Mouse (Mus musculus): ENCODE measurements around the gene Myh3. TPM values are rescaled to one million over a fixed set of nuclear protein-coding genes. Genes with fewer than 3 reads are reported as not detected.

The Myh3 gene
- polyA plus RNA-seq (2015; fragmentation: Nextera tagmentation; extraction: Ambion mirVana): 0.15 and 0.22 TPM in 2 replicates

DNA sequence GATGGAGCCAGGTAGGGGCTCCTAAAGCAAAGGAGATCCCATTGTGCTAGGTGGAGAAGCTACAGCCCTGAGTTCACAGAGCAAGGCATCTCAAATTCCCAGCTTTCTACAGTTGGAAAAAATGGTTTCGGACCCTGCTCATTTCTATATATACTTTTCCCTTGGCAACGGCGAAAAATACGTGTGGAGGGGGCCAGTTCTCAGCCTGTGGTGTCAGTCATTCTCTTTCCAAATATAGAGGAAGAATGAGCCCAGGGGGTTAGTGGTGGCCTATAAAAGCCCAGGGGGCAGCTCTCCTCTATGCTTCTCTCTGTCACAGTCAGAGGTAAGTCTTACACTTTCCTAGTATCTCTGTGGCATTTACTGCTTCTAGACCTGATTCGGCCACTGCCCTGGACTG is at the start of gene Myh3:
Myh3 (plus strand) TSS at position 301 of the 400 bp plus-strand sequence.
- Histone ChIP-seq H3K4me2 (no peak within 1 kb of the TSS), H3K4me1 (no peaks in the 10 kb centered on the region)
- whole genome bisulfite sequencing: 89% methylated on average over 5 of the region's 5 CpGs

DNA sequence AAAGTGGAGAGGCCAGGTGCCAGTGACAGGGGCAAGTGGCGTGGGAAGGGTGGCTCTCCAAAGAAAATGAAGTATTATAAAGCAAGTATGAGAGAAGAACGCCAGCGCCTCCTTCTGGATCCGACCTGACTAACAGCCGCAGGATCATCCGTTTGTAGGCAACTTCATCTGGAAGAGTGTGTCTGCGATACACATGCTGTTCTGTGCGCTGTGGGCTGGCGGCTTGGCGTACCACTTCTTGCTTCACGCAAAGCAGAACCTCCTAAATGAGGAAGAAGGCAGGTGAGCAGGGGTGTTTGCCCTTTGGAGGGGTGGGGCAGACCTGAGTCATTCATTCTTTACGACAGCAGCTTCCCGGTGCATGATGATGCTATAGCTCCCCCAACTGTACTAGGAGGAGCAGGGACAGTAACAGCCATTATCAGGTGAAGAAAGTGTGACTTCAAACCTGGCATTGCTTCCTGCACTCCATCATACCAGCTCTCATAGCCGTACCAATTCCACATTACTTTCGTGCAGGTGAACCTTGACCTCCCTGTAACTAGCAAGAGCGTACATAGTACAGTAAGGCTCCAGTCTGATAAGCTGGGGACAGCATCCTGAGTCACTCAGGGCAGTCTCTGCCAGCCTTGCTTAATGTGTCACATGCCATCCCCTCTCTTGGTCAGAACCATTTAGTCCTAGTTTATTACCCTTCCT is 47.0 kb upstream of the Myh3 start:
- no peak overlapping the region for H3K9ac ChIP-seq
- no peak overlapping the region for H3K4me2 ChIP-seq
- no peaks in the 10 kb centered on the region for H3K4me1 ChIP-seq
- 64% methylated on average over 16 of the region's 16 CpGs for WGBS
- H3K9me3 ChIP-seq: no peaks in the 10 kb centered on the region
- no peaks in the 10 kb centered on the region for H3K36me3 ChIP-seq (replicated peaks)
- no peak for ATAC-seq (replicated peaks)
- H3K27ac ChIP-seq: no peak overlapping the region
- H3K4me3 ChIP-seq: no peak overlapping the region
- H3K27me3 ChIP-seq (replicated peaks): no peaks in the 10 kb centered on the region

More for the DNA sequence above, at the start of gene Myh3:
- Histone ChIP-seq H3K9ac (no peak within 1 kb of the TSS), H3K27ac (no peak within 1 kb of the TSS), H3K36me3 (replicated peaks) (no peaks in the 10 kb centered on the region), H3K9me3 (no peaks in the 10 kb centered on the region), H3K4me3 (no peak within 1 kb of the TSS), H3K27me3 (replicated peaks) (no peaks in the 10 kb centered on the region)
- no peak for ATAC-seq (replicated peaks)

DNA sequence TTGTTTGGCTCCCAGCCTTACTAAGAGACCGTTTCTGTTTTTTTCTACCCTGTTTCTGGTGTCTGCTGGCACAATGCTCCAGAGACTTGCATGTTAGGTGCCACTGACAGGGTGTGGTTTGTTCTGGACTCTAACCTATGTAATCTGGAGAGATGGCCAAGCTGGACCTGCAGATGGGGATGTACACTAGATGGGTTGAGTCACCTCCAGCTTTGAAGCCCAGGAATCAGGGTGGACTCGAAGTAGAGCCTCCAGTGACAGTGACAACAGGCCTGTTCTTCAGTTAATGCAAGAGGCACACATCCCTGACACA is 46.5 kb upstream of the Myh3 start:
- WGBS: 79% methylated on average over 2 of the region's 2 CpGs
- Histone ChIP-seq H3K9me3 (no peaks in the 10 kb centered on the region), H3K27me3 (replicated peaks) (no peaks in the 10 kb centered on the region), H3K4me3 (no peak overlapping the region), H3K27ac (no peak overlapping the region), H3K4me1 (no peaks in the 10 kb centered on the region), H3K9ac (no peak overlapping the region), H3K36me3 (replicated peaks) (no peaks in the 10 kb centered on the region), H3K4me2 (no peak overlapping the region)
- no peak for ATAC-seq (replicated peaks)

DNA sequence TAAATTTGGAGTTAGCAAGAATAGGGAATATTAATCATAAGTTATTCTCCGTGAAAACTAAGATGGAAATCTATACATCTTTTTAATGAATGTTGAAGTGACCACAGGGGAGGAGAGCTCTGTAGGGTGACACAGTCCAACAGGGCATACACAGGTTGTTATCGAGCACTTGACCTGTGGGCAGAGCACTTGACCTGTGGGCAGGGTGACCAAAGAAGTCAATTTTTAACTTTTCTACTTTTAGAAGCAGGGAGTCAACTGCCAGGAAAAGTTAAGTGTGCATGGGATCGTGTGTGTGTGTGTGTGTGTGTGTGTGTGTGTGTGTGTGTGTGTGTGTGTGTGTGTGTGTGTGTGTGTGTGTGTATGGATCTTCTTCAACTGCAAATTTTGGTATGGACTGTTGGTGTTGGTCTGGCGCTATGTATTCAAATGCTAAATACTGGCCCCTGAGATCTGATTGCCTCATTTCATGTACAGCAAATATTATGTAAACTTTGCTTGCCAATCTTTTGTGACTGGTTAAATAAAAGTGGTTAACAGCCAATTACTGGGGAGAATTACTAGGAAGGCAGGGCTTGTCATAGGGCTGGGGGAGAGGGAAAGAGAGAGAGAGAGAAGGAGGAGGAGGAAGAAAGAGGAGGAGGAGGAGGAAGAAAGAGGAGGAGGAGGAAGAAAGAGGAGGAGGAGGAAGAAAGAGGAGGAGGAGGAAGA is 43.2 kb upstream of the Myh3 start:
- ATAC-seq (replicated peaks): no peak
- Histone ChIP-seq H3K27ac (no peak overlapping the region), H3K27me3 (replicated peaks) (no peaks in the 10 kb centered on the region), H3K9ac (no peak overlapping the region), H3K9me3 (no peaks in the 10 kb centered on the region), H3K36me3 (replicated peaks) (peaks cover 13% of the 10 kb centered on the region), H3K4me1 (no peaks in the 10 kb centered on the region), H3K4me2 (no peak overlapping the region), H3K4me3 (no peak overlapping the region)
- 86% methylated on average over 4 of the region's 4 CpGs for WGBS

DNA sequence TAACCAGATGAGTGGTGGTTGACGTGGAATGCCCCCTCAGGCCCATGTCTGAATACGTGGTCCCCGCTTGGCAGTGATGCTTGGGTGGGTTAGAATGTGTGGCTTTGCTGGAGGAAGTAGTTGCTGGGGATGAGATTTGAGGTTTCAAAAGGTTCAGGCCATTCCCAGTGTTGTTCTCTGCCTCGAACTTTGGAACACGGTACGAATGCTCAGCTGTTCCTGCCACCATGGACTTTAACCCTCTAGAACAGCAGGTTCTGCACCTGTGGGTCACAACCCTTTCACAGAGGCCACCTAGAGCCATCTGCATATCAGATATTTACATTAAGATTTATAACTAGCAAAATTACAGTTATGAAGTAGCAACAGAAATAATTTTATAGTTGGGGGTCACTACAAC is 41.9 kb upstream of the Myh3 start:
- H3K9ac ChIP-seq: no peak overlapping the region
- WGBS: 94% methylated on average over 6 of the region's 6 CpGs
- no peaks in the 10 kb centered on the region for H3K27me3 ChIP-seq (replicated peaks)
- H3K27ac ChIP-seq: no peak overlapping the region
- no peaks in the 10 kb centered on the region for H3K9me3 ChIP-seq
- no peaks in the 10 kb centered on the region for H3K4me1 ChIP-seq
- ATAC-seq (replicated peaks): no peak
- H3K4me3 ChIP-seq: no peak overlapping the region
- no peak overlapping the region for H3K4me2 ChIP-seq
- peaks cover 26% of the 10 kb centered on the region for H3K36me3 ChIP-seq (replicated peaks)

DNA sequence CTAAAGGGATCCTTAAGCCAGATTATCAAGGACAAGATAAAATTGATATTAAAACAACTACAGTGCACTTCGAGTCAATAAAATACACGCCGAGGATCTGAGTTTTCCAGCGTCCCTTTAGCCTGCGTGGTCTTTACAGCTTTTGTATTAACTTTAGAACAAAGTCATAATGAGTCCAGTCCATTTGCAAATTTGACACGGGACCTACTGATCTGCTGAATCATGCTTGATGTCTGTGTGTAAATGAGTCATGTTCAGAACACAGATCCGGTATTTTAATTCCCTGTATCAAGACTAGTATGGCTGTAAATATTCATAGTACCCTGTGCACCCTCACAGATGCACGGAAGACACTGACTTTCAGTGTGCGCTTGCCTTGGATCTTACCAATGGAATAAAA is 41.2 kb upstream of the Myh3 start:
- H3K27me3 ChIP-seq (replicated peaks): no peaks in the 10 kb centered on the region

DNA sequence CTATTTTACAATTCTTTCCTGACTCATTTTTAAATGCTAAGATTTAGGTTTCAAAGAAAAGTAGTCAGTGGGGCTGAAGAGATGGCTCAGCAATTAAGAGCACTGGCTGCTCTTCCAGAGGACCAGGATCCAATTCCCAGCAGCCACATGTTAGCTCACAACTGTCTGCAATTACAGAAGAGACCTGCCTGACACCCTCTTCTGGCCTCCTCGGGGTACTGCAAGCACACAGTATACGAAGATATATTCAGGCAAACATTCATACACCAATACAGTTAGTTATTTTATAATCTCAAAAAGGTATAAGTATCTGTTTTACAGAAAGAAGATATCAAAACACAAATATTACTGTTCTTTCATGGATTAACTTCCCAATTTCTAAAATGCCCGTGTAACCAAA is 38.3 kb upstream of the Myh3 start:
- H3K36me3 ChIP-seq (replicated peaks): peaks cover 34% of the 10 kb centered on the region
- no peaks in the 10 kb centered on the region for H3K27me3 ChIP-seq (replicated peaks)
- H3K27ac ChIP-seq: no peak overlapping the region
- H3K9ac ChIP-seq: no peak overlapping the region
- no peak overlapping the region for H3K4me2 ChIP-seq
- no peaks in the 10 kb centered on the region for H3K9me3 ChIP-seq
- no peak overlapping the region for H3K4me3 ChIP-seq
- WGBS: 91% methylated on average over 3 of the region's 3 CpGs
- no peak for ATAC-seq (replicated peaks)
- no peaks in the 10 kb centered on the region for H3K4me1 ChIP-seq

More for the DNA sequence above, 41.2 kb upstream of the Myh3 start:
- Histone ChIP-seq H3K27ac (no peak overlapping the region), H3K9me3 (no peaks in the 10 kb centered on the region), H3K4me2 (no peak overlapping the region), H3K9ac (no peak overlapping the region), H3K4me3 (no peak overlapping the region), H3K4me1 (no peaks in the 10 kb centered on the region), H3K36me3 (replicated peaks) (peaks cover 33% of the 10 kb centered on the region)
- ATAC-seq (replicated peaks): no peak
- WGBS: 94% methylated on average over 9 of the region's 9 CpGs

DNA sequence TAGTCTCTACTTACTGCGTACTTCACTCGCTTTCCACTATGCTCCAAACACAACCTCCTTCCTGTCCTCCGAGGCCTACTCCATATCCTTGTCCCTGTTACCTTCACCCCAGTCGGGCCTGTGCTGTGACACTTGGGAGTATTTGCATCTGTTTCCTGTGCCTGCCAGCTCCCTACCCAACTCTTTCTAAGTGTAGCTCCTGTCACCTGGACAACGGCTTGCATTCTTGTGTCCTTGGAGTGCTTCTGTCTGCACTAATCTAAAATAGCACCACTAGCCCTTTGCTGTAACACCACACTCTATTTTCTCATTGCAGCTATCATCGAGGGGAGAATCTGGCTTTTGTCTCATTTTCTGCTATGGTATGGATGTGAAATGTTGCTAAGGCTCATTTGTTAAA is 37.6 kb upstream of the Myh3 start:
- H3K27me3 ChIP-seq (replicated peaks): no peaks in the 10 kb centered on the region
- no peak overlapping the region for H3K27ac ChIP-seq
- no peaks in the 10 kb centered on the region for H3K4me1 ChIP-seq
- peaks cover 36% of the 10 kb centered on the region for H3K36me3 ChIP-seq (replicated peaks)
- H3K4me3 ChIP-seq: no peak overlapping the region
- H3K9me3 ChIP-seq: no peaks in the 10 kb centered on the region
- no peak for ATAC-seq (replicated peaks)
- WGBS: 95% methylated on average over 6 of the region's 6 CpGs
- H3K9ac ChIP-seq: no peak overlapping the region
- H3K4me2 ChIP-seq: no peak overlapping the region

DNA sequence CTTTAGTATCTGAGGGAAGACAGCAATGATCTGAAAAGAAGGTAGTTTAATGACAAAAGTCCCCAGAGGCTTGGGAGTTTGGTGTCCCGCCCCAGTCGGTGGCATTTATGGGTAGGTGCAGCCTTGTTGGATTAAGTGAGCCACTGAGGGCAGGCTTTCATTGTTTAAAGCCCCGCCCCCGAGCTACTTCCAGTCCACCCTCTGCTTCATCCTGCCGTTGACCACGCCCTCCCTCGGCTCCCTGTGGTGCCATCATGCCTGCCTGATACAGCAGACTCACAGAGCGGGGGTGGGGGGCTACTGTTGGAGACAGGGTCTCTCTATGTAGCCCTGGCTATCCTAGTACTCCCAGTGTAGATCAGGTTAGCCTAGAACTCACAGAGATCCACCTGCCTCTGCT is 35.1 kb upstream of the Myh3 start:
- no peak overlapping the region for H3K4me2 ChIP-seq
- H3K36me3 ChIP-seq (replicated peaks): peaks cover 33% of the 10 kb centered on the region
- no peaks in the 10 kb centered on the region for H3K27me3 ChIP-seq (replicated peaks)
- WGBS: 39% methylated on average over 8 of the region's 8 CpGs
- H3K27ac ChIP-seq: no peak overlapping the region
- no peak for ATAC-seq (replicated peaks)
- H3K4me1 ChIP-seq: no peaks in the 10 kb centered on the region
- no peak overlapping the region for H3K9ac ChIP-seq
- no peaks in the 10 kb centered on the region for H3K9me3 ChIP-seq
- no peak overlapping the region for H3K4me3 ChIP-seq

DNA sequence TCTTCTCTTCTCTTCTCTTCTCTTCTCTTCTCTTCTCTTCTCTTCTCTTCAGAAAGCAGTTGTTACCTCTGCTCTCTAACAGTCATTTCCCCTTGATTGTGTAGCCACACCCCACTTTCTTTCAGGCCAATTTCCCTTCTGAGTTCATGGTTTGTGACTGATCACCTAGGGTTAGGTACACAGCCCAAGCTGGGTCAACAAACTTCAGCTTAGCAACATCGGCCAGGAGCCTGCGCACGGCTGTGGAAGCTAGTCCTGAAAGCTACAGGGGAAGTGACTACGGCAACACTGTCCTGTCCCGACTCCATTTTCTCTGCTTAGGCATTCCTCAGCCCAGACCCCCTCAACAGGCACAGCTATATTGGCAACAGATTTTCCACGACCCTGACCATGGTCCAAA is 33.1 kb upstream of the Myh3 start:
- H3K4me1 ChIP-seq: no peaks in the 10 kb centered on the region
- H3K4me2 ChIP-seq: no peak overlapping the region
- H3K36me3 ChIP-seq (replicated peaks): peaks cover 26% of the 10 kb centered on the region
- ATAC-seq (replicated peaks): no peak
- H3K9ac ChIP-seq: no peak overlapping the region
- 84% methylated on average over 6 of the region's 6 CpGs for WGBS
- no peak overlapping the region for H3K27ac ChIP-seq
- no peak overlapping the region for H3K4me3 ChIP-seq
- H3K9me3 ChIP-seq: no peaks in the 10 kb centered on the region
- H3K27me3 ChIP-seq (replicated peaks): no peaks in the 10 kb centered on the region

DNA sequence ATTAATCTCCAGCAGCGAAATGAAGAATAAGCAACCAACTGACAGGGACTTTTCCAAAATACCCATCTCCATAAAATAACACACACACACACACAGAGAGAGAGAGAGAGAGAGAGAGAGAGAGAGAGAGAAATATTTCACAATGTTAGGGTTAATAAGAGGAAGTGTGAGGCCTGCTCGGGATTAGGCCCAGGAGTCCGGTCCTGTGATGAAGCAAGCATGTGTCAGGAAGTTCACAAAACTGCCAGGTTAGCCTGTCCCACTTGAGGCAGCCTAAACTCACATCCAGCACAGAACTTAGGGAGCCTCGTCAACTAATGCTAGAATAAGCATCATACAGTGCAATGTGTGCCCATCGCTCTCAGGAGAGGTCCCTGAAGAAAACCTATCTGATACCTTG is 30.9 kb upstream of the Myh3 start:
- Histone ChIP-seq H3K9me3 (no peaks in the 10 kb centered on the region), H3K4me3 (no peak overlapping the region), H3K4me1 (peaks cover 10% of the 10 kb centered on the region), H3K27ac (no peak overlapping the region), H3K9ac (no peak overlapping the region), H3K27me3 (replicated peaks) (no peaks in the 10 kb centered on the region), H3K4me2 (no peak overlapping the region), H3K36me3 (replicated peaks) (0 out of 2 replicates have a peak, but pooled peaks cover 5% of the 10 kb centered on the region)
- no peak for ATAC-seq (replicated peaks)
- WGBS: 91% methylated on average over 5 of the region's 5 CpGs

DNA sequence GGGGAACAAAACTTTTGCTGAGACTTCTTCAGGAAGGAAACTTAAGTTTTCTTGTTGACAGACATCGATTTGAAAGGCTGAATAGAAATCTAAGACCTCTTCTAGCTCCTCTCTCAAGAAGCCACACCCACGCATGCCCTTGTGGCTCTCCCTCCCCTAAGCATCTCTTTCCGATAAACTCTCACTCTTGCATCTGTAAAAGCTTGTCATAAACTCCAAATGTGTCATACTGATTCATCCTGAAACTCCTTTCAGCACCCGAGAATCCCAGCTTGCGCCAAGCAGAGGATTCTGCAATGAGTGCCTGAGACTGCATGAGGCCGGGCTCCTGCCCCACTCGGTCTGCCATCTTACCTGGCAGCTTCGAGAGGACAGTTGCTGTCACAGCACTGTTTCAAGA is 29.6 kb upstream of the Myh3 start:
- Histone ChIP-seq H3K4me3 (no peak overlapping the region), H3K4me1 (peaks cover 15% of the 10 kb centered on the region), H3K36me3 (replicated peaks) (0 out of 2 replicates have a peak, but pooled peaks cover 5% of the 10 kb centered on the region), H3K27ac (no peak overlapping the region), H3K27me3 (replicated peaks) (no peaks in the 10 kb centered on the region), H3K9ac (no peak overlapping the region), H3K4me2 (no peak overlapping the region), H3K9me3 (no peaks in the 10 kb centered on the region)
- ATAC-seq (replicated peaks): no peak
- 90% methylated on average over 8 of the region's 8 CpGs for WGBS

DNA sequence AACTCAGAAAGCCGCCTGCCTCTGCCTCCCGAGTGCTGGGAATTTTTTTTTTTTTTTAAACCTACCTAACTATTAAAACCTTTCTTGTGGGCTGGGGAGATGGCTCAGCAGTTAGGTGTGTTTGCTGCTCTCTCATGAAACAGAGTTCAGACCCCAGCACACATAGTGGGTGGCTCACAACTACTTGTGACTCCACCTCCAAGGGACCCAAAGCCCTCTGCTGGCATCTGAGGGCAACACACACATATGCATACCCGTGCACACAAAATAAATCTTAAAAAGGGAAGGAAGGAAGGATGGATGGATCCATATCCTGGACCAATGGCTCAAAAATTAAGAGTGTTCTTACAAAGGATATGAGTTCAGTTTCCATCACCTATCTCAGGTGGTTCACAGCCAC is 28.8 kb upstream of the Myh3 start:
- Histone ChIP-seq H3K27me3 (replicated peaks) (no peaks in the 10 kb centered on the region), H3K36me3 (replicated peaks) (0 out of 2 replicates have a peak, but pooled peaks cover 5% of the 10 kb centered on the region), H3K4me2 (no peak overlapping the region), H3K4me3 (no peak overlapping the region), H3K9ac (no peak overlapping the region), H3K27ac (no peak overlapping the region), H3K4me1 (peaks cover 22% of the 10 kb centered on the region), H3K9me3 (no peaks in the 10 kb centered on the region)
- 92% methylated on average over 3 of the region's 3 CpGs for WGBS
- no peak for ATAC-seq (replicated peaks)

All from midbrain, embryonic 15.5 days (tissue).